Mouse (Mus musculus) lung, postnatal 0 days (tissue): ENCODE measurements around the gene Ddah2. TPM values are rescaled to one million over a fixed set of nuclear protein-coding genes. Genes with fewer than 3 reads are reported as not detected.

ENCODE experiments used
- ATAC-seq: fragments of 200-750 bp; cut with Nextera tagmentation; 2 replicates; pipeline ENCODE4 v1.8.0; 2017; ENCODE audit warnings: moderate library complexity
- DNase-seq: peaks from one replicate; pipeline ENCODE4 v3.0.0-alpha.2; 2016; ENCODE audit warnings: low spot score
- H3K27ac ChIP-seq: fragments of 300-500 bp; sonication (generic); 2 replicates; pipeline ENCODE4 v1.5.1; 2014; ENCODE audit warnings: antibody characterized with exemption, mild to moderate bottlenecking, low read length, mixed read lengths
- H3K27me3 ChIP-seq: fragments of 300-500 bp; sonication (generic); replicated peaks from 2 replicates; pipeline ENCODE4 v1.6.1; 2014; ENCODE audit warnings: low read length, mixed read lengths; ENCODE audit not compliant: insufficient read depth
- H3K36me3 ChIP-seq: fragments of 300-500 bp; sonication (generic); 2 replicates; pipeline ENCODE4 v1.6.1; 2014; ENCODE audit warnings: low read length, mixed read lengths; ENCODE audit not compliant: insufficient read depth
- H3K4me1 ChIP-seq: fragments of 300-500 bp; sonication (generic); 2 replicates; pipeline ENCODE4 v1.6.1; 2014; ENCODE audit warnings: antibody characterized with exemption, low read depth, low read length, mixed read lengths; ENCODE audit not compliant: insufficient read depth
- H3K4me2 ChIP-seq: fragments of 300-500 bp; sonication (generic); replicated peaks from 2 replicates; pipeline ENCODE4 v1.6.1; 2014; ENCODE audit warnings: low read depth, mild to moderate bottlenecking, low read length, moderate library complexity, mixed read lengths
- H3K4me3 ChIP-seq: fragments of 300-500 bp; sonication (generic); 2 replicates; pipeline ENCODE4 v1.5.1; 2014; ENCODE audit warnings: low read depth, low read length
- H3K9ac ChIP-seq: fragments of 300-500 bp; sonication (generic); replicated peaks from 2 replicates; pipeline ENCODE4 v1.6.1; 2014; ENCODE audit warnings: low read depth, mild to moderate bottlenecking
- H3K9me3 ChIP-seq: fragments of 300-500 bp; sonication (generic); 2 replicates; pipeline ENCODE4 v1.6.1; 2016; ENCODE audit warnings: low read length, mixed read lengths
- CTCF ChIP-seq: IDR thresholded peaks from 2 replicates; pipeline ENCODE4 v1.5.1; 2016; ENCODE audit warnings: antibody characterized with exemption, mild to moderate bottlenecking
- EP300 ChIP-seq: IDR thresholded peaks from 2 replicates; pipeline ENCODE4 v1.6.1; 2016; ENCODE audit warnings: antibody characterized with exemption, mild to moderate bottlenecking, control low read depth
- WGBS: fragments of 180-500 bp; shearing (Covaris S2); extraction: QIAGEN DNeasy Blood & Tissue Kit; methylation state at CpG from one replicate; pipeline ENCODE4 v1.1.7; 2014; 5-methylcytosine and 5-hydroxymethylcytosine counted together
- polyA plus RNA-seq: library from polyadenylated mRNA; unstranded; fragments of >200 nt; fragmentation: Nextera tagmentation; extraction: Ambion mirVana; gene quantifications from 2 replicates; pipeline ENCODE4 v1.2.1, GENCODE M21; 2015

Gene Ddah2
- polyA plus RNA-seq, 1 experiment from 2014 or later, result 238 TPM

GRCm38 (mm10) chr17:35079778-35080177 lies 20.9 kb downstream of the Ddah2 start:
- no peaks in the 10 kb centered on the region for H3K4me1 ChIP-seq
- no peaks in the 10 kb centered on the region for H3K27me3 ChIP-seq
- no peak overlapping the region for H3K4me3 ChIP-seq
- ATAC-seq, result no peak
- H3K27ac ChIP-seq, result no peak overlapping the region
- DNase-seq, result no peak
- no peak overlapping the region for H3K4me2 ChIP-seq
- TF ChIP-seq EP300 (no peak), CTCF (no peak)
- no peak overlapping the region for H3K9ac ChIP-seq
- H3K9me3 ChIP-seq, result no peaks in the 10 kb centered on the region
- no peaks in the 10 kb centered on the region for H3K36me3 ChIP-seq
- 39% methylated on average over 9 of the region's 9 CpGs for WGBS

DNA sequence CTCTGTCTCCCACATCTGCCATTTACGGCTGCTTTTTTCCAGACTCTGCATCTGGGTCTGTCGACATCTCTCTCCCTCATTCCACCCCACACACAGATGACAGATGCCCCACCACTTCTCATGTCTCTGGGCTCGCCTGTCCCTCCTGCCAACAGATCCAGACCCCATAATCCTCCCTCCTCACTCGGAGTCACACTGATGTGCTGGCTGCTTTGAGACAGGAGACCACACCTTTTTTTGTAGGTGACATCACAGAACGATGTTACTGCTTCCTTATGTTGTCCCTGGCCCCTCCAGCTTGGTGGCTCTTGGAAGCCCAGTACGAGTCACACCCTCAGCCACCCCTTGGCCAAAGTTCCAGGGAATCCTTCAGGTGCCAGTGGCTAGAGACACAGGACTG lies 21.4 kb downstream of the Ddah2 start:
- Histone ChIP-seq H3K27ac (no peak overlapping the region), H3K4me1 (no peaks in the 10 kb centered on the region), H3K27me3 (no peaks in the 10 kb centered on the region), H3K9ac (no peak overlapping the region), H3K9me3 (no peaks in the 10 kb centered on the region), H3K4me3 (no peak overlapping the region), H3K36me3 (no peaks in the 10 kb centered on the region), H3K4me2 (no peak overlapping the region)
- no peak for TF ChIP-seq EP300
- no peak for TF ChIP-seq CTCF
- ATAC-seq (no peak), DNase-seq (no peak)
- WGBS, result 54% methylated on average over 6 of the region's 6 CpGs

DNA sequence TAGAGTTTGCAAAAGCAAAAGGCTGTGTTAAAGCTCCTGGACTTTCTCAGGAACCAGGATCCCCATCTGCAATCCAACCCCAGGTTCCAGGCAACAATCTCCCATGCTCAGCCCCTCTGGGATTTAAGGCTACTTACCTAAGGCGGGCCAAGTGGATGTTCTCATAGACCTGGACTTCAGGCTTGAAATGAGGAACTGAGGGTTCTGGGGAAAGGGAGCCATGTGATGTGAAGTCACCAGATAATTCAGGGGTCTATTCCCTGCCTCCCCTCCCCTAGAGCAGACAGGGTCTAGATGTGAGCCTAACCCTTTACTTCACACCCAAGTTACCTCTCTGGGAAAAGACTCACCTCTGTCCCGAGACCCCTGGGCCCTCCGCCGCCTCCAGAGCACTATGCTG lies 21.9 kb downstream of the Ddah2 start:
- Histone ChIP-seq H3K27ac (no peak overlapping the region), H3K4me2 (no peak overlapping the region), H3K27me3 (no peaks in the 10 kb centered on the region), H3K4me1 (no peaks in the 10 kb centered on the region), H3K36me3 (no peaks in the 10 kb centered on the region), H3K9me3 (no peaks in the 10 kb centered on the region), H3K9ac (no peak overlapping the region), H3K4me3 (no peak overlapping the region)
- DNase-seq (no peak), ATAC-seq (no peak)
- WGBS, result 85% methylated on average over 4 of the region's 4 CpGs
- TF ChIP-seq EP300 (no peak), CTCF (no peak)

DNA sequence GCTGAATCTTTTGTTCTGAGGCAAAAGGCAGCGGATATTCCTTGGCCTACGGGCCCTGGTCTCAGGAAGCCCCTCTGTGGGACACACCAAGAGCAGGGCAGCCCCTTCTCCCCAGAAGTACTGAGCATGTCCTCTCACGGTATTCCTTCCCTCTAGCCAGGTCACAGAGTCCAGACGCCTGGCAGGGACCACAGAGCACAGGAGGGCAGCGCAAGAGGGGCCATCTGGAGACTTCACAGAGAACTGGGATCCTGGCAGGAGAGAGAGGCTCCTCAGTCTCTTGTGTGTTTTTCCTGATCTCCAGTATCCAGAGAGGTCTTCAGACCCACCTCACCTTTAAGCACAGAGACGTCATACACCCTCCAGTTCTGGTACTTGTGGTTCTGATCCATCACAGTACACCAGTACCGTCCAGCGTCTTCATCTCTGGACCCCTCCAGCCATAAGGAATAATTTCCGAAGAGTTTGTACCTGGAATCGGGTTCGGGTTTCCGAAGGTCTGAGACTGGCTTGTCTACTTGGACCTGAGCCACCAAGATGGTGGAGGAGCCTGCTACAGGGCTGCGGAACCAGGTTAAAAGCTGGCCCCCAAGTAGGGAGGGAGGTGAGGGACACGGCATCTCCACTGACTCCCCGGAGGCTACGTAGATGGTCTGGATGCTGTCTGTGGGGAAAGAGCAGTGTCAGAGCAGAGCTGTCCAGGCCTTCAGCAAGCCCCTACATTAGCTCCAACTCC lies 24.2 kb downstream of the Ddah2 start:
- DNase-seq (no peak), ATAC-seq (no peak)
- H3K9me3 ChIP-seq, result no peaks in the 10 kb centered on the region
- no peak for TF ChIP-seq EP300
- no peaks in the 10 kb centered on the region for H3K4me1 ChIP-seq
- no peak overlapping the region for H3K9ac ChIP-seq
- H3K27me3 ChIP-seq, result no peaks in the 10 kb centered on the region
- no peak overlapping the region for H3K4me3 ChIP-seq
- H3K36me3 ChIP-seq, result no peaks in the 10 kb centered on the region
- WGBS, result 81% methylated on average over 16 of the region's 16 CpGs
- no peak overlapping the region for H3K27ac ChIP-seq
- H3K4me2 ChIP-seq, result no peak overlapping the region

- no peak for ATAC-seq
- 54% methylated on average over 3 of the region's 3 CpGs for whole genome bisulfite sequencing
Observed at GRCm38 (mm10) chr17:35083929-35084497, 25.2 kb downstream of the Ddah2 start.

DNA sequence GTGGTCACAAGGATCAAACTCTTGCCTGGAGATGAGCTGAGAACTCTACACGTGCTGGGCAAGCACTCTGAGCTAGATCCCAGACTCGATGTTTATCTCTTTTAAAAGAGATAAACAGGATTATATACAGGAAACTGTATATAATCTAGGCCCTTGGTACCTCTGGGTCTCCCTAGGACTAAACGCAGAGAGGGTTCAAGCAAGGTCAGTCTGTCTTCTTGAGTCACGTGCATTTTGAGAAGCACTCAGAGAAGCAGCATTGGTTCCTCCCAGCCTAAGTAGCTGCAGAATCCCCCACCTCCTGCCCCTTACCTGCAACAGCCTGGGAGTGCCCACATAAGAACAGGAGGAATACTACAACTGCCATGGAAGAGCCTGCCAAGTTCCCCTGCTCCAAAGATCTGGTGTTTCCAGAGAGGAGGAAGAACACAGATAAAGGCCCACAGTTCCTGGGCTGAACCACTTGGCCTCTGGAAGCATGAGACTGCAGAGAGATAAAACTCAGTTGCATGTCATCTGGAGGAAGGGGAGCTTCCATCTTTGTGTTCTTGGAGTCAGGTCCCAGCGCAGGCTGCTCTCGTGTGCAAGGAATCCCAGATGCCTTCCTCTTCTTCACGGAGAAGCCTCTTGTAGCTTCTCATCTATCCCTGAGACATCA lies 26.5 kb downstream of the Ddah2 start, which contains the start of gene Ly6g6f:
Ly6g6f (minus strand) TSS at position 403 of the 658 bp plus-strand sequence.
- no peak within 1 kb of the TSS for H3K4me3 ChIP-seq
- no peak within 1 kb of the TSS for H3K27ac ChIP-seq
- H3K27me3 ChIP-seq, result no peaks in the 10 kb centered on the region
- DNase-seq (no peak), ATAC-seq (no peak)
- 52% methylated on average over 7 of the region's 7 CpGs for WGBS
- no peak for TF ChIP-seq CTCF
- TF ChIP-seq EP300, result no peak
- no peaks in the 10 kb centered on the region for H3K36me3 ChIP-seq
- no peak within 1 kb of the TSS for H3K4me2 ChIP-seq
- no peaks in the 10 kb centered on the region for H3K4me1 ChIP-seq
- no peaks in the 10 kb centered on the region for H3K9me3 ChIP-seq
- H3K9ac ChIP-seq, result no peak within 1 kb of the TSS

More at GRCm38 (mm10) chr17:35083929-35084497, 25.2 kb downstream of the Ddah2 start:
- Histone ChIP-seq H3K4me3 (no peak overlapping the region), H3K27ac (no peak overlapping the region), H3K4me1 (no peaks in the 10 kb centered on the region), H3K9me3 (no peaks in the 10 kb centered on the region), H3K4me2 (no peak overlapping the region), H3K36me3 (no peaks in the 10 kb centered on the region), H3K9ac (no peak overlapping the region), H3K27me3 (no peaks in the 10 kb centered on the region)
- no peak for TF ChIP-seq EP300
- TF ChIP-seq CTCF, result no peak
- no peak for DNase-seq
